Mouse (Mus musculus) bone marrow, adult 2 months (tissue): ENCODE measurements around the gene Zfp335.

Source experiments
- CTCF ChIP-seq: fragments of 200-500 bp; IDR thresholded peaks from 2 replicates; pipeline ENCODE4 v1.5.1; 2011; ENCODE audit warnings: low read length, control low read depth; ENCODE audit not compliant: control insufficient read depth, insufficient read depth
- POLR2A ChIP-seq: fragments of 200-500 bp; IDR thresholded peaks from 2 replicates; pipeline ENCODE4 v1.6.1; 2011; ENCODE audit warnings: low read depth, mild to moderate bottlenecking, control low read depth, low read length, borderline replicate concordance; ENCODE audit not compliant: control insufficient read depth

- TF ChIP-seq CTCF (peak; percentile 50; the same call in 1 of the 2 replicates), POLR2A (peak; percentile 49; the same call in 1 of the 2 replicates)
These were observed 32.9 kb downstream of the Zfp335 start for GRCm38 (mm10) chr2:164878509-164879227.
